9 mouse cellular contexts compared by ENCODE assay signal in the genomic region with DNA sequence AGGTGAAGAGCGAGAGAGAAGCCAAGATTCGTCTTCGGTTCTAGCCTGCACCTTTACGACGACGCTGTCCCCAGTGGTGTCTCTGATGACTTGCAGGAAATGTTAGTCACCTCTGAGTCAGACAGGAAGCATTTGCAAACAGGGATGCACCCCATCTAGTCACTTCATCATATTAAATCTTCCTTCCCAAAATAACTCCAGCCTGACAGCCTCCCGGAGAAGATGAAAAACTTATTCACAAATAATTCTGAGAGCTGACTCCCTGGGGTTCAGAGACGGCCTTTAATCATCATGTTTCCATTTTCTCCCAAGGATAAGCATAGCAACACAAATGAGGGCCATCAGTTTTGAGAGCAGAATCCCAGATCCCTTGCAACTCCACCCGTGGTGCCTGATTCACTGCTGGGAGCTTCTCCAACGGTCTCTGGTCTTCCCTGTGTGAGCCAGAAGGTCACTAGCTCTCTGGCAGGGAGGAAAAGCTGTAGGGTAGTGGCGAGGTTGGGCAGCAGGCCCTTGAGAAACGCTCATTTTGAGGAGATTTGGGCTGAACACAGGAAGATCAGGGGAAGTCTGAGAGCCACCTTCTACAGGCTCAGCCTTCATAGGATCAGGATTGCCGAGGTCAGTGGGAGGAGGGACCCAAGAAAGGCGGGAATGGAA. TPM values are rescaled to one million over a fixed set of nuclear protein-coding genes. Genes with fewer than 3 reads are reported as not detected.
DNase-seq lines count a peak whose midpoint lies in the region; ATAC-seq and TF ChIP-seq lines count a peak whose summit lies in the region.
"Had no signal": no experiment of that assay in that cellular context is flagged by ENCODE, and none has a peak within 500 bp of the region (broad histone marks: within the 10 kb centered on the region; RNA-seq: fewer than 3 reads in every experiment).

No protein-coding gene starts in this region.

- DNase-seq in cerebellum, postnatal 4 days (ENCODE audit: low spot score in 2 of 2) = no peak
- no peak for DNase-seq in midbrain, postnatal 0 days (ENCODE audit: low spot score)
- no peak for DNase-seq in midbrain, embryonic 14.5 days
- peak; percentile 54 for DNase-seq in cerebellum, adult 11-12 months
- DNase-seq in telencephalon, adult 2 months (ENCODE audit: low read depth, low spot score) = peak; percentile 34
- DNase-seq in neural tube, embryonic 10.5 days (ENCODE audit: extremely low spot score, low spot score) = no peak

- H3K4me3 ChIP-seq in midbrain, postnatal 0 days (ENCODE audit: low read depth, low read length) = no peak overlapping the region
- no peak overlapping the region for H3K4me3 ChIP-seq in midbrain, embryonic 14.5 days (replicated peaks; ENCODE audit: low read depth, low read length)
- no peak overlapping the region for H3K4me3 ChIP-seq in heart, embryonic 12.5 days
- H3K4me3 ChIP-seq: heart, embryonic 10.5 days had no signal

- H3K36me3 ChIP-seq in midbrain, postnatal 0 days (ENCODE audit: insufficient read depth, low read length) = no peaks in the 10 kb centered on the region
- H3K36me3 ChIP-seq in midbrain, embryonic 14.5 days (ENCODE audit: control insufficient read depth, insufficient read depth, low read length) = no peaks in the 10 kb centered on the region
- H3K36me3 ChIP-seq in heart, embryonic 12.5 days = no peaks in the 10 kb centered on the region
- H3K36me3 ChIP-seq: heart, embryonic 10.5 days had no signal

- H3K4me1 ChIP-seq in midbrain, postnatal 0 days (ENCODE audit: insufficient read depth, low read length) = no peaks in the 10 kb centered on the region
- no peaks in the 10 kb centered on the region for H3K4me1 ChIP-seq in midbrain, embryonic 14.5 days (ENCODE audit: control insufficient read depth, insufficient read depth, low read length)
- H3K4me1 ChIP-seq in heart, embryonic 12.5 days (replicated peaks) = no peaks in the 10 kb centered on the region
- H3K4me1 ChIP-seq: heart, embryonic 10.5 days had no signal

- TF ChIP-seq CTCF in midbrain, postnatal 0 days (IDR thresholded peaks at IDR 0.05) = peak; percentile 41

- ATAC-seq in cerebellum, adult (ENCODE audit: insufficient number of reproducible peaks, low FRiP score, low TSS enrichment) = peak; percentile 84
- ATAC-seq in midbrain, postnatal 0 days (ENCODE audit: low FRiP score) = no peak
- no peak for ATAC-seq in midbrain, embryonic 14.5 days (ENCODE audit: low FRiP score, low TSS enrichment)
- ATAC-seq in heart, embryonic 12.5 days (ENCODE audit: insufficient number of reproducible peaks, low FRiP score) = no peak

- H3K9me3 ChIP-seq in midbrain, postnatal 0 days (ENCODE audit: low read length) = no peaks in the 10 kb centered on the region
- no peaks in the 10 kb centered on the region for H3K9me3 ChIP-seq in midbrain, embryonic 14.5 days (ENCODE audit: control insufficient read depth, low read length)
- no peaks in the 10 kb centered on the region for H3K9me3 ChIP-seq in heart, embryonic 12.5 days (replicated peaks)
- H3K9me3 ChIP-seq: heart, embryonic 10.5 days had no signal

- H3K27ac ChIP-seq in midbrain, postnatal 0 days (ENCODE audit: low read depth, low read length) = no peak overlapping the region
- H3K27ac ChIP-seq in midbrain, embryonic 14.5 days (replicated peaks; ENCODE audit: low read depth, low read length) = no peak overlapping the region
- no peak overlapping the region for H3K27ac ChIP-seq in heart, embryonic 12.5 days (ENCODE audit: poor library complexity, severe bottlenecking)
- H3K27ac ChIP-seq: heart, embryonic 10.5 days had no signal

- no peaks in the 10 kb centered on the region for H3K27me3 ChIP-seq in midbrain, postnatal 0 days (ENCODE audit: insufficient read depth, low read length)
- H3K27me3 ChIP-seq in midbrain, embryonic 14.5 days (ENCODE audit: control insufficient read depth, insufficient read depth, low read length) = no peaks in the 10 kb centered on the region
- no peaks in the 10 kb centered on the region for H3K27me3 ChIP-seq in heart, embryonic 12.5 days (replicated peaks)

- no peak overlapping the region for H3K9ac ChIP-seq in midbrain, postnatal 0 days (replicated peaks; ENCODE audit: low read length, poor library complexity, severe bottlenecking)
- H3K9ac ChIP-seq in midbrain, embryonic 14.5 days (replicated peaks; ENCODE audit: low read length) = no peak overlapping the region
- H3K9ac ChIP-seq in heart, embryonic 12.5 days = no peak overlapping the region

- no peak overlapping the region for H3K4me2 ChIP-seq in midbrain, postnatal 0 days (ENCODE audit: low read depth, low read length, poor library complexity, severe bottlenecking)
- H3K4me2 ChIP-seq in midbrain, embryonic 14.5 days (ENCODE audit: low read length) = no peak overlapping the region
- no peak overlapping the region for H3K4me2 ChIP-seq in heart, embryonic 12.5 days

- WGBS in midbrain, postnatal 0 days = 50% methylated on average over 14 of the region's 14 CpGs
- 69% methylated on average over 14 of the region's 14 CpGs for WGBS in midbrain, embryonic 14.5 days
- WGBS in heart, embryonic 12.5 days = 61% methylated on average over 14 of the region's 14 CpGs

RNA-seq across cellular contexts. Expression of a gene that starts 56.5 kb away (rescaled TPM):
- total RNA-seq in midbrain, postnatal 0 days (2014; rRNA removed) = 1.3 and 3.4 TPM in 2 replicates
- 0.44 and 0.93 TPM in 2 replicates for polyA plus RNA-seq in midbrain, postnatal 0 days (2015; fragmentation: Nextera tagmentation; extraction: Ambion mirVana)
- polyA plus RNA-seq in midbrain, embryonic 14.5 days (2014; fragmentation: Nextera tagmentation; extraction: Ambion mirVana) = 0.28 and 0.40 TPM in 2 replicates
- polyA plus RNA-seq in heart, embryonic 12.5 days (2016; fragmentation: Nextera tagmentation; extraction: Ambion mirVana) = 0.22 and 0.71 TPM in 2 replicates

Comparison
In these comparisons a context has a peak if more than half of its experiments do, and no peak if none do; other contexts are left out.
1. DNase-seq: peak in cerebellum, adult 11-12 months (single experiment) and telencephalon, adult 2 months (single experiment); none in cerebellum, postnatal 4 days (0 of 2), midbrain, postnatal 0 days (single experiment), midbrain, embryonic 14.5 days (single experiment) and neural tube, embryonic 10.5 days (single experiment).